Mouse (Mus musculus) megakaryocyte, embryonic 14.5 days (primary cell): ENCODE measurements around the gene Ptges2. TPM values are rescaled to one million over a fixed set of nuclear protein-coding genes. Genes with fewer than 3 reads are reported as not detected.

Experiments
- H3K27me3 ChIP-seq: replicated peaks from 2 replicates; pipeline ENCODE3; 2012; ENCODE audit warnings: inconsistent platforms
- H3K36me3 ChIP-seq: replicated peaks from 2 replicates; pipeline ENCODE3; 2012; ENCODE audit warnings: low read length, inconsistent platforms, mixed read lengths
- H3K4me1 ChIP-seq: 2 replicates; pipeline ENCODE4 v1.6.1; 2012; ENCODE audit warnings: inconsistent platforms
- H3K4me3 ChIP-seq: replicated peaks from 2 replicates; pipeline ENCODE3; 2012; ENCODE audit warnings: moderate library complexity, mild to moderate bottlenecking, inconsistent platforms
- H3K9me3 ChIP-seq: 2 replicates; pipeline ENCODE4 v1.6.1; 2012; ENCODE audit warnings: inconsistent platforms
- FLI1 ChIP-seq: IDR thresholded peaks from 2 replicates; pipeline ENCODE4 v1.6.1; 2012; ENCODE audit warnings: low read length, inconsistent platforms, mixed read lengths
- GATA1 ChIP-seq: IDR thresholded peaks from 3 replicates; pipeline ENCODE4 v1.6.1; 2012; ENCODE audit warnings: mixed read lengths, low read length, inconsistent platforms, borderline replicate concordance
- polyA plus RNA-seq: library from polyadenylated mRNA; stranded (reverse); fragments of >175 nt; gene quantifications from 2 replicates; pipeline ENCODE4 v1.2.3, GENCODE M21; 2012; ENCODE audit warnings: low replicate concordance; ENCODE audit not compliant: insufficient read depth

Gene Ptges2
- polyA plus RNA-seq, 1 experiment = 3.4 TPM

- TF ChIP-seq FLI1 (no peak), GATA1 (no peak)
- Histone ChIP-seq H3K36me3 (peaks cover 76% of the 10 kb centered on the region), H3K4me1 (peaks cover 36% of the 10 kb centered on the region)
Measured at GRCm38 (mm10) chr2:32367315-32367714, 28.4 kb upstream of the Ptges2 start.

GRCm38 (mm10) chr2:32374191-32374590, 21.5 kb upstream of the Ptges2 start:
- Histone ChIP-seq H3K4me1 (peaks cover 3% of the 10 kb centered on the region; the same call in 1 of the 2 replicates), H3K36me3 (peaks cover 95% of the 10 kb centered on the region), H3K27me3 (no peaks in the 10 kb centered on the region), H3K4me3 (no peak overlapping the region), H3K9me3 (no peaks in the 10 kb centered on the region)
- TF ChIP-seq GATA1 (no peak), FLI1 (no peak)

More at GRCm38 (mm10) chr2:32367315-32367714, 28.4 kb upstream of the Ptges2 start:
- no peaks in the 10 kb centered on the region for H3K27me3 ChIP-seq
- H3K4me3 ChIP-seq = no peak overlapping the region
- no peaks in the 10 kb centered on the region for H3K9me3 ChIP-seq

GRCm38 (mm10) chr2:32375317-32375940, 20.3 kb upstream of the Ptges2 start:
- peaks cover 92% of the 10 kb centered on the region for H3K36me3 ChIP-seq
- no peaks in the 10 kb centered on the region for H3K9me3 ChIP-seq
- peaks cover 8% of the 10 kb centered on the region for H3K4me1 ChIP-seq
- TF ChIP-seq FLI1 (no peak), GATA1 (no peak)
- H3K4me3 ChIP-seq = no peak overlapping the region
- H3K27me3 ChIP-seq = peaks cover 2% of the 10 kb centered on the region

- Histone ChIP-seq H3K36me3 (peaks cover 77% of the 10 kb centered on the region), H3K27me3 (peaks cover 4% of the 10 kb centered on the region), H3K9me3 (no peaks in the 10 kb centered on the region), H3K4me3 (no peak overlapping the region), H3K4me1 (peaks cover 21% of the 10 kb centered on the region)
- TF ChIP-seq FLI1 (no peak), GATA1 (no peak)
Measured at GRCm38 (mm10) chr2:32376963-32377362, 18.7 kb upstream of the Ptges2 start.

GRCm38 (mm10) chr2:32380001-32380500, 15.6 kb upstream of the Ptges2 start:
- peaks cover 51% of the 10 kb centered on the region for H3K36me3 ChIP-seq

GRCm38 (mm10) chr2:32381141-32381774, 14.4 kb upstream of the Ptges2 start:
- H3K4me3 ChIP-seq = peak overlapping the region; percentile 91
- H3K27me3 ChIP-seq = peaks cover 41% of the 10 kb centered on the region

More at GRCm38 (mm10) chr2:32380001-32380500, 15.6 kb upstream of the Ptges2 start:
- TF ChIP-seq GATA1 = no peak
- TF ChIP-seq FLI1 = no peak
- H3K9me3 ChIP-seq = no peaks in the 10 kb centered on the region
- H3K4me3 ChIP-seq = no peak overlapping the region
- peaks cover 39% of the 10 kb centered on the region for H3K4me1 ChIP-seq
- peaks cover 29% of the 10 kb centered on the region for H3K27me3 ChIP-seq

GRCm38 (mm10) chr2:32381775-32382223, 13.9 kb upstream of the Ptges2 start, which contains the start of gene 1110008P14Rik:
Gene 1110008P14Rik (minus strand): TSS chr2:32381938.
- peaks cover 44% of the 10 kb centered on the region for H3K4me1 ChIP-seq
- H3K9me3 ChIP-seq = no peaks in the 10 kb centered on the region
- H3K27me3 ChIP-seq = peaks cover 46% of the 10 kb centered on the region
- peaks cover 34% of the 10 kb centered on the region for H3K36me3 ChIP-seq
- peak within 1 kb of the TSS; percentile 91 for H3K4me3 ChIP-seq
- TF ChIP-seq FLI1 (0 out of 2 replicates have a peak, but pooled peaks have one; percentile 12), GATA1 (no peak)

More at GRCm38 (mm10) chr2:32381141-32381774, 14.4 kb upstream of the Ptges2 start:
- Histone ChIP-seq H3K9me3 (no peaks in the 10 kb centered on the region), H3K4me1 (peaks cover 44% of the 10 kb centered on the region), H3K36me3 (peaks cover 39% of the 10 kb centered on the region)
- TF ChIP-seq FLI1 (no peak), GATA1 (no peak)

- H3K4me3 ChIP-seq = peak overlapping the region; percentile 91
- peaks cover 44% of the 10 kb centered on the region for H3K4me1 ChIP-seq
- TF ChIP-seq FLI1 (no peak), GATA1 (no peak)
- H3K9me3 ChIP-seq = no peaks in the 10 kb centered on the region
- peaks cover 25% of the 10 kb centered on the region for H3K36me3 ChIP-seq
- H3K27me3 ChIP-seq = peaks cover 55% of the 10 kb centered on the region
Measured at GRCm38 (mm10) chr2:32382689-32383088, 13.0 kb upstream of the Ptges2 start.

- Histone ChIP-seq H3K27me3 (peaks cover 72% of the 10 kb centered on the region), H3K4me3 (no peak within 1 kb of the TSS), H3K36me3 (no peaks in the 10 kb centered on the region)
Measured at GRCm38 (mm10) chr2:32387706-32388490, 7.8 kb upstream of the Ptges2 start, which contains the start of gene Lcn2. Gene Lcn2 (minus strand): TSS chr2:32388252.

GRCm38 (mm10) chr2:32389157-32389556, 6.5 kb upstream of the Ptges2 start:
- peaks cover 22% of the 10 kb centered on the region for H3K4me1 ChIP-seq
- peaks cover 64% of the 10 kb centered on the region for H3K27me3 ChIP-seq

More at GRCm38 (mm10) chr2:32387706-32388490, 7.8 kb upstream of the Ptges2 start, which contains the start of gene Lcn2:
- TF ChIP-seq GATA1 (no peak), FLI1 (no peak)
- Histone ChIP-seq H3K4me1 (peaks cover 30% of the 10 kb centered on the region), H3K9me3 (no peaks in the 10 kb centered on the region)

More at GRCm38 (mm10) chr2:32389157-32389556, 6.5 kb upstream of the Ptges2 start:
- Histone ChIP-seq H3K9me3 (no peaks in the 10 kb centered on the region), H3K36me3 (no peaks in the 10 kb centered on the region), H3K4me3 (no peak overlapping the region)
- TF ChIP-seq GATA1 (no peak), FLI1 (no peak)
